Mouse (Mus musculus): ENCODE measurements around the gene Psmb2.

- no peak for TF ChIP-seq CTCF (IDR thresholded peaks at IDR 0.05; ENCODE audit: insufficient read depth, low read depth, low read length)
- no peak for TF ChIP-seq POLR2A (IDR thresholded peaks at IDR 0.05; ENCODE audit: insufficient read depth, low read depth, low read length)
Observed at GRCm38 (mm10) chr4:126748381-126748780, 71.0 kb downstream of the Psmb2 start.

Data from olfactory bulb, adult 2 months (tissue).